Mouse (Mus musculus) stomach, embryonic 15.5 days (tissue): ENCODE results near the gene Parpbp. TPM values are rescaled to one million over a fixed set of nuclear protein-coding genes. Genes with fewer than 3 reads are reported as not detected.
A peak's percentile ranks its signal among the peaks of the same experiment; 100 is the strongest.

Experiments used
- ATAC-seq: fragments of 200-750 bp; cut with Nextera tagmentation; 2 replicates; pipeline ENCODE4 v1.8.0; 2017; ENCODE audit warnings: low read depth, moderate number of reproducible peaks, moderate TSS enrichment; ENCODE audit not compliant: insufficient read depth, low FRiP score
- H3K27ac ChIP-seq: fragments of 300-500 bp; sonication (generic); 2 replicates; pipeline ENCODE4 v1.5.1; 2015; ENCODE audit warnings: mild to moderate bottlenecking, inconsistent platforms
- H3K27me3 ChIP-seq: fragments of 300-500 bp; sonication (generic); replicated peaks from 2 replicates; pipeline ENCODE4 v1.6.1; 2015; ENCODE audit warnings: inconsistent platforms
- H3K36me3 ChIP-seq: fragments of 300-500 bp; sonication (generic); 2 replicates; pipeline ENCODE4 v1.6.1; 2015; ENCODE audit warnings: inconsistent platforms
- H3K4me1 ChIP-seq: fragments of 300-500 bp; sonication (generic); 2 replicates; pipeline ENCODE4 v1.6.1; 2015; ENCODE audit warnings: inconsistent platforms
- H3K4me2 ChIP-seq: fragments of 300-500 bp; sonication (generic); 2 replicates; pipeline ENCODE4 v1.6.1; 2015; ENCODE audit warnings: mild to moderate bottlenecking, inconsistent platforms
- H3K4me3 ChIP-seq: fragments of 300-500 bp; sonication (generic); replicated peaks from 2 replicates; pipeline ENCODE4 v1.5.1; 2015; ENCODE audit warnings: inconsistent platforms
- H3K9ac ChIP-seq: fragments of 300-500 bp; sonication (generic); 2 replicates; pipeline ENCODE4 v1.6.1; 2015; ENCODE audit warnings: inconsistent platforms
- H3K9me3 ChIP-seq: fragments of 300-500 bp; sonication (generic); 2 replicates; pipeline ENCODE4 v1.6.1; 2016; ENCODE audit warnings: inconsistent platforms
- WGBS: fragments of 180-500 bp; shearing (Covaris S2); methylation state at CpG from one replicate; pipeline ENCODE4 v1.1.7; 2015; 5-methylcytosine and 5-hydroxymethylcytosine counted together
- polyA plus RNA-seq: library from polyadenylated mRNA; unstranded; fragments of >200 nt; fragmentation: Nextera tagmentation; extraction: Ambion mirVana; gene quantifications from 2 replicates; pipeline ENCODE4 v1.2.1, GENCODE M21; 2015

Gene Parpbp
- polyA plus RNA-seq, 1 experiment from 2014 or later: 8.9 TPM

GRCm38 (mm10) chr10:88090772-88091171 is 56.0 kb downstream of the Parpbp start, which contains the start of gene Pmch:
Gene Pmch, plus strand, starts transcription at chr10:88091072.
- H3K9ac ChIP-seq: no peak within 1 kb of the TSS
- 70% methylated on average over 5 of the region's 5 CpGs for WGBS
- 0 out of 2 replicates have a peak, but pooled peaks cover 3% of the 10 kb centered on the region for H3K36me3 ChIP-seq
- H3K9me3 ChIP-seq: no peaks in the 10 kb centered on the region
- no peak for ATAC-seq
- H3K4me2 ChIP-seq: no peak within 1 kb of the TSS
- H3K27me3 ChIP-seq: no peaks in the 10 kb centered on the region
- H3K4me1 ChIP-seq: no peaks in the 10 kb centered on the region
- no peak within 1 kb of the TSS for H3K4me3 ChIP-seq
- H3K27ac ChIP-seq: no peak within 1 kb of the TSS

- Histone ChIP-seq H3K36me3 (no peaks in the 10 kb centered on the region), H3K9ac (no peak overlapping the region), H3K27me3 (no peaks in the 10 kb centered on the region), H3K27ac (no peak overlapping the region), H3K9me3 (no peaks in the 10 kb centered on the region), H3K4me1 (no peaks in the 10 kb centered on the region), H3K4me2 (no peak overlapping the region), H3K4me3 (no peak overlapping the region)
- ATAC-seq: no peak
- 71% methylated on average over 3 of the region's 3 CpGs for WGBS
Observed at GRCm38 (mm10) chr10:88067377-88067776, 79.4 kb downstream of the Parpbp start.

- no peak overlapping the region for H3K4me2 ChIP-seq
- WGBS: 62% methylated on average over 2 of the region's 2 CpGs
- ATAC-seq: no peak
Observed at GRCm38 (mm10) chr10:88064872-88065271, 81.9 kb downstream of the Parpbp start.

GRCm38 (mm10) chr10:88063436-88063835 is 83.3 kb downstream of the Parpbp start:
- no peak overlapping the region for H3K4me2 ChIP-seq
- H3K27ac ChIP-seq: no peak overlapping the region
- H3K4me1 ChIP-seq: no peaks in the 10 kb centered on the region
- no peaks in the 10 kb centered on the region for H3K27me3 ChIP-seq
- no peaks in the 10 kb centered on the region for H3K36me3 ChIP-seq
- H3K9ac ChIP-seq: no peak overlapping the region
- no peak for ATAC-seq
- WGBS: 86% methylated on average over 4 of the region's 4 CpGs
- no peak overlapping the region for H3K4me3 ChIP-seq
- no peaks in the 10 kb centered on the region for H3K9me3 ChIP-seq

More at GRCm38 (mm10) chr10:88064872-88065271, 81.9 kb downstream of the Parpbp start:
- Histone ChIP-seq H3K27me3 (no peaks in the 10 kb centered on the region), H3K27ac (no peak overlapping the region), H3K4me1 (no peaks in the 10 kb centered on the region), H3K9ac (no peak overlapping the region), H3K4me3 (no peak overlapping the region), H3K36me3 (no peaks in the 10 kb centered on the region), H3K9me3 (no peaks in the 10 kb centered on the region)

- no peaks in the 10 kb centered on the region for H3K36me3 ChIP-seq
- H3K4me2 ChIP-seq: no peak overlapping the region
- peak; percentile 18; the same call in 1 of the 2 replicates for ATAC-seq
- no peaks in the 10 kb centered on the region for H3K9me3 ChIP-seq
- WGBS: 42% methylated on average over 14 of the region's 14 CpGs
- no peaks in the 10 kb centered on the region for H3K27me3 ChIP-seq
- H3K9ac ChIP-seq: no peak overlapping the region
- no peak overlapping the region for H3K4me3 ChIP-seq
- no peak overlapping the region for H3K27ac ChIP-seq
- no peaks in the 10 kb centered on the region for H3K4me1 ChIP-seq
Observed at GRCm38 (mm10) chr10:88056950-88057649, 89.6 kb downstream of the Parpbp start.

GRCm38 (mm10) chr10:88054233-88054985 is 92.3 kb downstream of the Parpbp start:
- H3K4me3 ChIP-seq: no peak overlapping the region
- H3K4me2 ChIP-seq: no peak overlapping the region
- ATAC-seq: no peak
- no peak overlapping the region for H3K9ac ChIP-seq
- no peaks in the 10 kb centered on the region for H3K27me3 ChIP-seq
- no peaks in the 10 kb centered on the region for H3K36me3 ChIP-seq
- whole genome bisulfite sequencing: 57% methylated on average over 14 of the region's 14 CpGs
- H3K9me3 ChIP-seq: no peaks in the 10 kb centered on the region
- no peak overlapping the region; the same call in 1 of the 2 replicates for H3K27ac ChIP-seq
- H3K4me1 ChIP-seq: no peaks in the 10 kb centered on the region

- Histone ChIP-seq H3K27ac (no peak overlapping the region), H3K4me1 (no peaks in the 10 kb centered on the region), H3K4me2 (no peak overlapping the region), H3K4me3 (no peak overlapping the region), H3K9me3 (no peaks in the 10 kb centered on the region), H3K36me3 (no peaks in the 10 kb centered on the region), H3K9ac (no peak overlapping the region), H3K27me3 (no peaks in the 10 kb centered on the region)
- 56% methylated on average over 11 of the region's 11 CpGs for WGBS
- ATAC-seq: no peak
Observed at GRCm38 (mm10) chr10:88046098-88046771, 100.5 kb downstream of the Parpbp start.

- Histone ChIP-seq H3K27ac (no peak overlapping the region), H3K9ac (no peak overlapping the region), H3K4me3 (no peak overlapping the region), H3K4me1 (no peaks in the 10 kb centered on the region), H3K27me3 (no peaks in the 10 kb centered on the region), H3K9me3 (no peaks in the 10 kb centered on the region), H3K4me2 (no peak overlapping the region), H3K36me3 (no peaks in the 10 kb centered on the region)
- peak; percentile 31; the same call in 1 of the 2 replicates for ATAC-seq
- 68% methylated on average over 4 of the region's 4 CpGs for WGBS
Observed at GRCm38 (mm10) chr10:88044297-88044696, 102.4 kb downstream of the Parpbp start.

Other genes starting within 250 kb of the Parpbp start
- gene Pmch, start 55.9 kb downstream of the Parpbp start, polyA plus RNA-seq: 0.43 and 0.67 TPM in 2 replicates
- 72.0 and 75.3 TPM in 2 replicates for gene Nup37, start 51 bp upstream of the Parpbp start, polyA plus RNA-seq
- gene Washc3, start 54.2 kb upstream of the Parpbp start, polyA plus RNA-seq: 62.8 and 64.1 TPM in 2 replicates
- 6.4 and 7.9 TPM in 2 replicates for gene Dram1, start 232.1 kb upstream of the Parpbp start, polyA plus RNA-seq
- 9.9 and 11.6 TPM in 2 replicates for gene Gnptab, start 232.2 kb upstream of the Parpbp start, polyA plus RNA-seq